Mouse (Mus musculus) B cell, adult 2 months (primary cell): ENCODE results near the gene Msx2.

ENCODE experiments used
- DNase-seq, 2 experiments: peaks; one replicate each; pipeline ENCODE4 v3.0.0; 2022

The Msx2 gene

GRCm38 (mm10) chr13:53472614-53473124 is at the start of gene Msx2:
Gene Msx2, minus strand, starts transcription at chr13:53473074.
- no peak for DNase-seq

DNA sequence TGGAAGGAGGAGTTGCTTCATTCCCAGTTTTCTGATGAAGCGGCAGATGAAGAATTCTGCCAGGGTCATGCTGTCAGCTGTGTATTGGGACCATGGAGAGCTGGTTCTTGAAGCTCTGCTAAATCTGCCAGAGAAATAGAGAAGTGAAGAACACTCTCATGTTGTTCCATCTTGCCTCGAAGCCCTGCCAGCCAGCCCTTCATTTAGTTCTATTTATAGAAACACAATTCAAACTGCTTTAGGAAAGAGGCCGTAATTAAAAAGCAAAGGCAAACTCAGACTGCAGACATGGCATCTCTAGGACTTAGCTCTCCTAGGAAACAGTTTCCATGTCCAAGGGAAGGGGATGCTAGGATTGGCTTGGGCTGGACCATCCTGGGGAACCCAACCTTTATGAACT is 48.6 kb upstream of the Msx2 start:
- no peak for DNase-seq

GRCm38 (mm10) chr13:53520343-53520937 is 47.6 kb upstream of the Msx2 start:
- DNase-seq, result no peak

- DNase-seq, result no peak
Observed at GRCm38 (mm10) chr13:53519727-53520126, 46.9 kb upstream of the Msx2 start.

DNA sequence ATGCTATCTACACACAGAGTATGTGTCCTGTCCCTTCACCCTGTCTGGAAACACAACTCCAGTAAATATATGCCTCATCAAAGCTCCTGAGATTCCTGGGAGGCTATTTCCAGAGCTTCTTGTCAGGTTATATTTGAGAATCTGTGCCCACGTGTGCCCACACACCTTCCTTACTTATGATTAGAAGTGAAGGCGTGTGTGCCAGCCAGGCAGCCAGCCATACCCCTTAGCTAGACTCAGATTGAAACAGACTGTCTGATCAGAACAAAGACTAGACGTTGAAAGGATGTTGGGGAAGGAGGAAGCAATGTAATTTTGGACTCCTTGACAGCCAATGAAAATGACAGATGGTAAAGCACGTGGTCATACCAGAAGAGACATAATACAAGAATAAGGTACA is 45.4 kb upstream of the Msx2 start:
- no peak for DNase-seq

DNA sequence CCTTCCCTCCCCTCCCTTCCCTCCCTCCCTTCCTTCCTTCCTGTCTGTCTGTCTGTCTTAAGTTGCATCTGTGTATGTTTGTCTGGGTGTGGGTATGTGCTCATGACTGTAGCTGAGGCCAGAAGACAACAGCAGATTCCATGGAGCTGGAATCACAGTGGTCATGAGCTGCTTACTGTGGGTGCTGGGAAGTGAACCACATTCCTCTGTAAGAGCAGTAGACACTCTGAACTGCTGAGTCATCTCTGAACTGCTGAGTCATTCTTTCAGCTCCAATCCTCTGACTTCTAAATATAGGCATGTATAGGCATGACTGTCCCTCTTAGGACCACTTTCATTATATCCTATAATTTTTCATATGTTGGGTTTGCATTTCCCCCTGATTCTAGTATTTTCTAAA is 41.7 kb upstream of the Msx2 start:
- no peak for DNase-seq

GRCm38 (mm10) chr13:53511366-53511765 is 38.5 kb upstream of the Msx2 start:
- DNase-seq, result no peak

DNA sequence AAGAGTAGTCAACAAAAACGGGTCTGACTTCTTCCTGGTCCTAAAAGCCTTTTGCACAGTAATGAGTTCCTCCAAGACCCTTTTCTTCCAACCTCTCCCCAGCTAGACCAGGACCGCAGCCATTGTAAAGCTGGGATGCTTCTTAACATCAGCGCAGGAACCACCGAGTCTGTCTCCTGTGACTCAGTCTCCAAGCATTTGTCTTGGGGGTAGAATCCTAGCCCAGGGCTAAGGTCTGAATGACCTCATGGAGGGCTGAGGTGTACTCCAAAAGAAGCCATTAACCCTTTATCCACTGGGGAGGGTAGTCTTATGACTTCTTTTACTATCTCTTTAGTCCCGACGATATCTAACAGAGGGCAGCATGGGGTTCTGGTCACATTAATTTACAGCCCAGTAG is 29.5 kb upstream of the Msx2 start:
- DNase-seq, result no peak

GRCm38 (mm10) chr13:53501561-53502253 is 28.8 kb upstream of the Msx2 start:
- DNase-seq, result no peak

GRCm38 (mm10) chr13:53501057-53501456 is 28.2 kb upstream of the Msx2 start:
- no peak for DNase-seq

GRCm38 (mm10) chr13:53486512-53486911 is 13.6 kb upstream of the Msx2 start:
- DNase-seq, result no peak

DNA sequence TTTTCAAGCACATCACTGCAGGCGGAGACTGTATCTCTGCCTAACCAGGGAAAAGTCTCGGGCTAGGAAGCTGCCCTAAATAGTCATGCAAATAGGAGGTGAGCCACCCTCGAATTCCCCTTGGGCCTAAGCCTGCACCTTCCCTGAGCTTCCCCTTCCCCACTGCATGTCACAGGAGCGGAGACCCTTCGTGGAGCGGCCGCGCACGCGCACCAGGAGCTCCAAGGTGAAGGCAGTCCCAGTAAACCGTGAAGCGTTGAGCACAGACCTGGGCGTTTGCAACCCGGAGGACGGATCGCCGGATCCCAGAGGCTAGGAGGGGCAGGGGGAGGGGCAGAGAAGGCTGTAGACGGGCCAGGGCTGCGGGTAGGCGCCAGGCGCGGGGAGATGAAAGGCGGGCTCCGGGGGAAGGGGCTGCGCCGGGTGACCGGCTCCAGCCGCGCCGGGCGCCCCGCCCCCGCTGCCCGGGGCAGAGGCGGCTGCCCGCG is 2.9 kb upstream of the Msx2 start:
- DNase-seq, result no peak

DNA sequence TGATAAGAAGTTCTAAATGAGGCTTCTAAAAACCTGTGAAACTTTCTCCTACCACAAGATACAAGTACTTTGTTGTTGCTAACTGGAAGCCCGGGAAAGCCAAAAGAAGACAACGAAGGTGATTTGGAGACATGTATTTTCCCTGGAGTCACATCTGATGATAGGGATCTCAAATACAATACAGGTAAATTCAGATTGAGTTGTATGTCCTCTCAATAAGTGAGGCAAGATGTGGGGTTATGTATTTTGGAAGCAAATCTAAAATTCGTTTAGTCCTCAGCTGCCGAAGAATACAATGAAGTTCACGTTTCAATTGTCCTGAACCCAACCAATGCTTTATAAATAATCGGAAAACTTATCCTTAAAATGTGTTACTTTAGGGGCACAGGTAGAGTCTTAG is 1.6 kb upstream of the Msx2 start:
- no peak for DNase-seq

- no peak for DNase-seq
Observed at GRCm38 (mm10) chr13:53473991-53474390, 1.1 kb upstream of the Msx2 start.

- DNase-seq, result no peak
Observed at GRCm38 (mm10) chr13:53473291-53473690, 417 bp upstream of the Msx2 start.

- no peak for DNase-seq
Observed at GRCm38 (mm10) chr13:53471926-53472613, 804 bp downstream of the Msx2 start.

DNA sequence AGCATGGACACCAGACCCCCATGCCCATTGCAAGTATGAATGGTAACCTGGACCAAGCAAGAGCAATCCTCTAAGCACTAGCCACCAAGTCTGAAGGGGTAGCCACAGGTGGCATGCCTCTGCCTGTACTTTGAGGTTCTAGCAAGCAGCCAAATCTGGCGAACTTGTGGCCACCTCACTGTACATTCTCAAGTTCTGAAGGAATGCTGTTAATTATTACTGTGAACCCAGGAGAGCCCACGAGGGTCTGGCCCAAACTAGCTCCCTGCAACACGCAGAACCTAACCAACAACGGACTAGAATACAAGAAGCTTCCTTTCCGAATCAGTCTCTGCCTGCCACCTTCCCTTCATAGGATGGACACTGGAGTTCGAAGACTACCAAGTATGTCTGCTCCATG is 1.5 kb downstream of the Msx2 start:
- DNase-seq, result no peak

- DNase-seq, result no peak
Observed at GRCm38 (mm10) chr13:53470437-53471151, 2.3 kb downstream of the Msx2 start.

- DNase-seq, result no peak
Observed at GRCm38 (mm10) chr13:53469756-53470155, 3.1 kb downstream of the Msx2 start.

- DNase-seq, result no peak
Observed at GRCm38 (mm10) chr13:53468171-53468570, 4.7 kb downstream of the Msx2 start.

- no peak for DNase-seq
Observed at GRCm38 (mm10) chr13:53466189-53466866, 6.5 kb downstream of the Msx2 start.

DNA sequence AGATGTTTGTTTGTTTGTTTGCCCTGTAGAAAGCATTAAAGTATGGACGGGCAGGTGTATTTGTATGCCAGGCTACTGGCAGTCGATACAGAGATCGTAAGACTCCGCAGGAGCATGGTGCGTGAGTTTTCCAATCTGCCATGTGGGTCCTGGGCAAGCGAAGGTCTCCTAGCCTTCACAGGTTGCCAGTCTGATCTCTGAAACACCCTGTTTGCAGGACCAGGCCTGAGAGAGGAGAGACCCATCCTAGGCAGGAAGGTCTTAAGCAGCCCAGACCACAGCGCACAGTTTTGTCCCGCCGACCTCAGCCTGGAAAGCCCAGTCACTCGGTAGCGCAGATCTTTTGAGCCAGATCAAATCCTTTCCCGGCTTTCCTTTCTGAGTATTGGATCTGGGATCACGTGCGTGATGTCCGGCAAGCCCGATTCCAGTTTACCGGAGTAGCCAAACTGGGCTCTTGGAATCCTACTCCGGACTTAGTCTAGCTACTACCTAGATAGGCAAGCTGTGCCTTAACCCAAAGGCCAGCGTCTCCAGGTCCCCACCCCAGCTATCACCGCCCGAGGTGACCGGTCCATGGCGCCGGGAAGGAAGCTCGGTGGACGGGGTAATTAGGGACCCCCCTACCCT is 7.6 kb downstream of the Msx2 start:
- no peak for DNase-seq
